Mouse (Mus musculus) layer of hippocampus, adult 9-10 months (tissue): ENCODE measurements around the gene Gm17469.
"Not testable (repeated sequence)": the region's sequence is repeated elsewhere in the genome, so short reads cannot be mapped to it uniquely, and the experiment has no call there.

Experiments
- DNase-seq: peaks from one replicate; pipeline ENCODE4 v3.0.0; 2022; ENCODE audit warnings: low spot score

The Gm17469 gene

DNA sequence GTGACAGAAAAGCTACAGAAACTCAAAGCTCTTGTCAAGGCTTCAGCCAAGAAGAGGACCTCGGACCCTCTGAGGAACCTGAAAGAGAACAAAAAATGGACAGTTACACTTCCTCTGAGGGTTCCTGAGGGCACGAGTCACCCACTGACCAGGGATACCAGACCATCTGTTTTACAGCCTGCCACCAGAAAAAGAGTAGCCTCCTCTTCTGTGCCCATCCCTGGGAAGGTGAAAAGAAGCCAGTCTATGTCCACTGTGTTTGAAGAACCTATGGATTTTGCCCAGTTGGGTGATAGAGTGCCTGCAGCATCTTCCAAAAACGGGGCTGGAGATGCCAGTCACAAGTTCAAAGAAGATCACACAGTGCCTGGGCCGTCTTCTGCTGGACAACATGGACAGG lies at the start of gene Gm17469:
Gm17469 (plus strand) TSS at position 301 of the 400 bp plus-strand sequence.
- not testable (repeated sequence) for DNase-seq
